ENCODE assay signal across 14 mouse cellular contexts in genomic region chr1:83853996-83854395, GRCm38 (mm10).
"Had no signal": no experiment of that assay in that cellular context is flagged by ENCODE, and none has a peak within 500 bp of the region (broad histone marks: within the 10 kb centered on the region; RNA-seq: fewer than 3 reads in every experiment).

No protein-coding gene starts in this region.

- H3K4me1 ChIP-seq: lung, embryonic 15.5 days; midbrain, embryonic 13.5 days; midbrain, embryonic 15.5 days; neural tube, embryonic 12.5 days had no signal

- H3K9ac ChIP-seq: liver, postnatal 0 days; lung, embryonic 15.5 days; midbrain, embryonic 13.5 days; midbrain, embryonic 15.5 days; neural tube, embryonic 12.5 days had no signal

- ATAC-seq: liver, postnatal 0 days; midbrain, embryonic 13.5 days; midbrain, embryonic 15.5 days had no signal

- H3K27me3 ChIP-seq: lung, embryonic 15.5 days; midbrain, embryonic 13.5 days; midbrain, embryonic 15.5 days; neural tube, embryonic 12.5 days had no signal

- H3K27ac ChIP-seq: lung, embryonic 15.5 days; midbrain, embryonic 13.5 days; midbrain, embryonic 15.5 days; neural tube, embryonic 12.5 days had no signal

- H3K4me3 ChIP-seq: lung, embryonic 15.5 days; midbrain, embryonic 13.5 days; midbrain, embryonic 15.5 days; neural tube, embryonic 12.5 days had no signal

- H3K9me3 ChIP-seq: lung, embryonic 15.5 days; midbrain, embryonic 13.5 days; midbrain, embryonic 15.5 days; neural tube, embryonic 12.5 days had no signal

- DNase-seq: liver, postnatal 0 days; lung, adult 2 months; lung, postnatal 10 days; lung, postnatal 4 days; right cerebral cortex, postnatal 14 days; spleen, adult 18-20 months; thymus, adult 2 months; thymus, postnatal 25 days; thymus, postnatal 4 days had no signal

- H3K36me3 ChIP-seq: lung, embryonic 15.5 days; midbrain, embryonic 13.5 days; midbrain, embryonic 15.5 days; neural tube, embryonic 12.5 days had no signal

- H3K4me2 ChIP-seq: lung, embryonic 15.5 days; midbrain, embryonic 11.5 days; midbrain, embryonic 13.5 days; midbrain, embryonic 15.5 days; neural tube, embryonic 12.5 days had no signal
